Mouse (Mus musculus): Measurements from ENCODE around the gene Adgrf3. TPM values are rescaled to one million over a fixed set of nuclear protein-coding genes. Genes with fewer than 3 reads are reported as not detected.

Gene Adgrf3
- polyA plus RNA-seq, 1 experiment = not detected

DNA sequence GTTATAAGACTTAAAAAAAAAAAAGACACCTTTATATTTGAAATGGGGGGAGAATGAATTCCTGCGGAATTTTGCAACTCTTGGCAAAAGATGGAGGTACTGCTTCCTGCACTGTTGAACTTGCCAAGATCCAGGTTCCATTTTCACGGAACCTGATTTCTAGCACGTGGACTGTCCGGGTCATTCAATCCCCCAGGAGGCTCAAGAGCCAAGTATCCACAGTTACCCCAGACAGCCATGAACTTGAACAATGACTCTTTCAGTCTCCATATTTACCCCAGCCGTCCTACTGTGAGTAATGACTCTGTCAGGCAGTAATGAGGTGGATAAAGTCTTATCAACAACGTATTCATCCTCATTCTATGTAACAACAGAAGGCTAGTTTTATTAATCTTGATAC lies 59.0 kb downstream of the Adgrf3 start:
- no peak for TF ChIP-seq CTCF (IDR thresholded peaks at IDR 0.05; ENCODE audit: borderline replicate concordance, extremely low read depth, insufficient read depth, insufficient read length)
- no peak for TF ChIP-seq POLR2A (IDR thresholded peaks at IDR 0.05; ENCODE audit: borderline replicate concordance, extremely low read depth, insufficient read depth, insufficient read length, poor library complexity, severe bottlenecking)
- DNase-seq (ENCODE audit: low read depth) = no peak

Other genes with a start within 250 kb of the Adgrf3 start
- not detected in 2 replicates for gene Il6, start 192.6 kb downstream of the Adgrf3 start, polyA plus RNA-seq (2012; rRNA removed)
- gene Tyms, start 132.1 kb downstream of the Adgrf3 start, polyA plus RNA-seq (2012; rRNA removed) = 43.0 and 72.7 TPM in 2 replicates
- gene Garem2, start 100.6 kb downstream of the Adgrf3 start, polyA plus RNA-seq (2012; rRNA removed) = 33.4 and 36.6 TPM in 2 replicates
- 2.9 and 4.3 TPM in 2 replicates for gene 3110082J24Rik, start 99.6 kb downstream of the Adgrf3 start, polyA plus RNA-seq (2012; rRNA removed)
- 58.8 and 67.3 TPM in 2 replicates for gene Hadha, start 50.6 kb downstream of the Adgrf3 start, polyA plus RNA-seq (2012; rRNA removed)
- gene Hadhb, start 50.5 kb downstream of the Adgrf3 start, polyA plus RNA-seq (2012; rRNA removed) = 37.6 and 47.5 TPM in 2 replicates
- 46.1 and 57.4 TPM in 2 replicates for gene Selenoi, start 26.9 kb upstream of the Adgrf3 start, polyA plus RNA-seq (2012; rRNA removed)
- 2.7 and 4.0 TPM in 2 replicates for gene Drc1, start 75.7 kb upstream of the Adgrf3 start, polyA plus RNA-seq (2012; rRNA removed)

All from brain, embryonic 14.5 days (tissue).